Mouse (Mus musculus) lung, postnatal 14 days (tissue): ENCODE results near the gene Ces3a.
"Not testable (repeated sequence)": the region's sequence is repeated elsewhere in the genome, so short reads cannot be mapped to it uniquely, and the experiment has no call there.

Experiments used
- DNase-seq: peaks from one replicate; pipeline ENCODE4 v3.0.0; 2021

Ces3a gene

GRCm38 (mm10) chr8:105102101-105102785, 53.8 kb downstream of the Ces3a start:
- not testable (repeated sequence) for DNase-seq

GRCm38 (mm10) chr8:105103701-105104100, 55.3 kb downstream of the Ces3a start:
- not testable (repeated sequence) for DNase-seq

GRCm38 (mm10) chr8:105104220-105104619, 55.8 kb downstream of the Ces3a start:
- DNase-seq = no peak
